Mouse (Mus musculus) mammary gland, adult 2 months (tissue): ENCODE data around the gene Wdr83. TPM values are rescaled to one million over a fixed set of nuclear protein-coding genes. Genes with fewer than 3 reads are reported as not detected.

ENCODE experiments used
- polyA plus RNA-seq: library from polyadenylated mRNA; depleted of rRNA; stranded (reverse); fragments of >200 nt; gene quantifications from 2 replicates; pipeline ENCODE4 v1.2.3, GENCODE M21; 2012; ENCODE audit warnings: low replicate concordance; rRNA removed

The Wdr83 gene
- 25.9 and 27.9 TPM in 2 replicates for polyA plus RNA-seq

DNA sequence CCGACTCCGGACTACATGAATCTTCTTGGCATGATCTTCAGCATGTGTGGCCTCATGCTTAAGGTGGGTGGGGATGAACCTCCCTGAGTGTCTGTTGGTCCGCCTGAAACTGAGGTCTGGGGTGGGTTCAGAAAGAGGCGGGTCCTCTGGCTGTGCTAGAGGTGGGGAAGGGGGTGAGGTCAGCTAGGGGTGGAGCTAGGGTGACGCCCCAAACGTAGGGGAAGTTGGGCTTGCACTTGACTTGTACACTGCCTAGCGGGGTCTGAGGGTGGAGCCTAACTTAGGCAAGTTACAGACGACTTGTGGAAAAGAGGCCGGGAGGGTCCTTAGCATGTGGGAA lies at the start of gene Wdr83:
Wdr83 (minus strand) TSS at position 91 of the 340 bp plus-strand sequence.

GRCm38 (mm10) chr8:85122995-85123394 lies 41.9 kb upstream of the Wdr83 start, which contains the start of gene Zfp791:
Gene Zfp791, minus strand, starts transcription at chr8:85123095.

DNA sequence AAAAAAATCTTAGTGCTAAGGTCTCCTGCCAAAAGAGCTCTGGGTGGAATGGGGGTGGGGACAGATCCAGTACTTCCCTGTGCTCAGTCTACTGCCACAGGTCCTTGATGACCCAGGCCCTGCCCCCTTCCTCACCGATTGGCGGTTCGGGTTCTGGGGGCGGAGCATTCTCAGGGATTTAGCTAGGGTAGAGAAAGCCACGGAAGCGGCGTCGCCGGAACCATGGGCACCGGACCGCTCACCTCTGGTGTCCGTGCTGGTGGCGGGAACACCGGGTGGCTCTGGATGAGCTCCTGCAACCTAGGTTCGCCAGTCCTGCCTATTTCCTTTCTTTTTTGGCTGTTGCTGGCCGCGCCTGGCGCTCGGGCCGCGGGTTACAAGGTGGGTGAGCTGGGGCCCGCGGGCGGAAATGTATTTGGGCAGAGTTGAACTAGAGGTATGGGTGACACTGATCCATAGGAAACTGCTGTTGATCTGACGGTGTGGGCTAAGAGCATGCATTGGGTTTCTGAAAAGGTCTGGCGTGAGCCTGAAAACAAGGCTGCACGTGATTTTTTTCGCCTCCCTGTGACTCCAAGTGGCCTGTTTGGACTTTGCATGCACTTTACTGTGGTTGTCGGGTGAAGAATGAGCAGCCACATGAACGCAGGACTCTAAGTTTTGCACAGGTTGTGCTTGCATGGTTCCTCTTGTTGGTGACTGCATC lies 2.2 kb upstream of the Wdr83 start, which contains the start of gene Man2b1:
Man2b1 (plus strand) TSS at position 163 of the 706 bp plus-strand sequence.

GRCm38 (mm10) chr8:85080532-85081215 lies 432 bp downstream of the Wdr83 start, which contains the start of gene Wdr83os:
Gene Wdr83os, plus strand, starts transcription at chr8:85080740.

GRCm38 (mm10) chr8:85071514-85072281 lies 9.4 kb downstream of the Wdr83 start, which contains the start of gene Dhps:
Gene Dhps, plus strand, starts transcription at chr8:85071757.

GRCm38 (mm10) chr8:85067982-85068381 lies 13.1 kb downstream of the Wdr83 start, which contains the start of gene Gm5741:
Gene Gm5741, minus strand, starts transcription at chr8:85067982.

GRCm38 (mm10) chr8:85059879-85060616 lies 21.1 kb downstream of the Wdr83 start, which contains the start of gene Fbxw9:
Gene Fbxw9, plus strand, starts transcription at chr8:85060055.

DNA sequence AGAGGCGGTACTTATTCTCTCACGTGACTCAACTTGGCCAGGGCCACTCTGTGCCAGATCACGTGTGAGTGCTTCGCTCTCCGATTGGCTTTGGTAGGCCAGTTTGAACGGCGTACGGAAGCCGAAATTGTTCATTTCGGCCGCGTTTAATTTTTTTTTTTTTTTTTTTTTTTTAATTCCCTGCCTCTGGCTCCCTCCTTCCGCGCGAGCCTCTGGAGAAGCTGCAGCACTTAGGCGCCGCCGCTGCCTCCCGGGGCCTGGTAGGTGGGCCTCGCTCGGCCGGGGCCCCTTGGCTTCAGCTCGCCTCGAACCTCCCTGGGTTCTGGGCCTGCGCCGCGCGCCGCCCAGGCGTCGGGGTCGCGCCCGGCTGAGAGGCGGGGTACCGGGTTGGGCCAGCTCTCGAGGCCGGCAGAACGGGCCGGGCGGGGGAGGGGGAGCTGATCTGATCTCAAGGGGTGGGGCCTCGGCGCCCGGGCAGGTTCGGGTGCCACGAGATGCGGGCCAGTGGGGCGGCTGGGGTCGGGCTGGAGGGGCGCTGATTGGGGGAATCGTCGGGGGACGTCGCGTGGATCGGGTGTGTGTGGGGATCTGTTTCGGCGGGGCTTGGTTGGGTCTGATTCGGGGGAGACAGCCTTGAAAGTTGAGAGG lies 44.3 kb downstream of the Wdr83 start, which contains the start of gene Tnpo2:
Tnpo2 (plus strand) TSS at position 198 of the 648 bp plus-strand sequence.

DNA sequence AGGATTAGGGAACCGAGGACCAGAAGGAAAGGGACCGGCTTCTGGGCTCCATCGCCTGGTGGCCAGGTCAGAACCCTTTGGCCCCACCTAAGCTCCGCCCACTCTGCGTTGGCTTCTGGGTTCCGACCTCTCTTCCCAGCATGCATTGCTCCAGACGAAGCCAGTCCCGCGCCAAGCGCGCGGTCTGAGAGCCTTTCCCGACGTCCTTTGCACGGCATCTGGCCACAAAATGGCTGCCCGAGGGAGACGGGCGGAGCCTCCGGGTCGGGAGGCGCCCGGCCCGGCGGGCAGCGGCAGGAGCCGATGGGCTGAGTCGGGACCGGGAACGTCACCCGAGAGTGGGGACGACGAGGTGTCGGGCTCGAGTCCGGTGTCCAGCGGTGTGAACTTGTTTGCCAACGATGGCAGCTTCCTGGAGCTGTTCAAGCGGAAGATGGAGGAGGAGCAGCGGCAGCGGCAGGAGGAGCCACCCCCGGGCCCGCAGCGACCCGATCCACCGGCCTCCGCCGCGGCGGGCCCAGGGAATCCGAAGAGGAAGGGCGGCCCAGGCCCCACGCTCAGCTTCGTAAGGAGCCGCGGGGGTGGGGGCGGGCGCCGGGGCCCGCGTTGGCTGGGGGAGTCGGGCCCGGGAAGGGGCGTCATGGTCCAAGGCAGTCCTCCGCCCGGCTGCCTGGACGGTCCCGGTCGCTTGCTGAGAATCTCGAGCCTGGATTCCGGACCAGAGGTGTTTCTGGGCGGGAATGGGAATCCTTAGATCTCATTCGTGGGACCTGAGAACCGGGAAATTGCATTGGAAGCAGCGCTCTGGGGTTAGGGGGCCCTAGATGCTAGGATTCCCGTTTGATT lies 54.2 kb downstream of the Wdr83 start, which contains the start of gene Trir:
Trir (plus strand) TSS at position 154 of the 846 bp plus-strand sequence.

GRCm38 (mm10) chr8:85025098-85025932 lies 55.8 kb downstream of the Wdr83 start, which contains the start of gene Asna1:
Gene Asna1, minus strand, starts transcription at chr8:85025281.

Other genes starting within 250 kb of the Wdr83 start
- gene Gadd45gip1, start 249.8 kb downstream of the Wdr83 start, polyA plus RNA-seq: 13.8 and 69.9 TPM in 2 replicates
- 82.5 and 118 TPM in 2 replicates for gene Rad23a, start 240.6 kb downstream of the Wdr83 start, polyA plus RNA-seq
- gene Calr, start 234.4 kb downstream of the Wdr83 start, polyA plus RNA-seq: 159 and 214 TPM in 2 replicates
- gene Farsa, start 224.3 kb downstream of the Wdr83 start, polyA plus RNA-seq: 45.3 and 57.4 TPM in 2 replicates
- 0.81 and 0.99 TPM in 2 replicates for gene Syce2, start 209.2 kb downstream of the Wdr83 start, polyA plus RNA-seq
- gene Gcdh, start 187.4 kb downstream of the Wdr83 start, polyA plus RNA-seq: 105 and 190 TPM in 2 replicates
- 0.16 and 0.51 TPM in 2 replicates for gene Klf1, start 179.4 kb downstream of the Wdr83 start, polyA plus RNA-seq
- gene Dnase2a, start 172.7 kb downstream of the Wdr83 start, polyA plus RNA-seq: 41.2 and 44.9 TPM in 2 replicates
- 0.14 and 0.35 TPM in 2 replicates for gene Mast1, start 143.9 kb downstream of the Wdr83 start, polyA plus RNA-seq
- not detected in 2 replicates for gene Rtbdn, start 134.3 kb downstream of the Wdr83 start, polyA plus RNA-seq
- 2.1 TPM in 1 of 2 replicates, not detected in the other for gene Gm49661, start 111.9 kb downstream of the Wdr83 start, polyA plus RNA-seq
- gene Prdx2, start 111.7 kb downstream of the Wdr83 start, polyA plus RNA-seq: 111 and 179 TPM in 2 replicates
- gene Rnaseh2a, start 111.5 kb downstream of the Wdr83 start, polyA plus RNA-seq: 44.4 and 48.4 TPM in 2 replicates
- gene Junb, start 102.6 kb downstream of the Wdr83 start, polyA plus RNA-seq: 50.5 and 206 TPM in 2 replicates
- gene Hook2, start 90.7 kb downstream of the Wdr83 start, polyA plus RNA-seq: 7.7 and 9.8 TPM in 2 replicates
- 0.11 TPM in 1 of 2 replicates, not detected in the other for gene Best2, start 66.8 kb downstream of the Wdr83 start, polyA plus RNA-seq
- gene Asna1, start 56.0 kb downstream of the Wdr83 start, polyA plus RNA-seq: 106 and 148 TPM in 2 replicates
- 44.8 and 82.2 TPM in 2 replicates for gene Trir, start 54.5 kb downstream of the Wdr83 start, polyA plus RNA-seq
- 63.6 and 82.2 TPM in 2 replicates for gene Tnpo2, start 44.4 kb downstream of the Wdr83 start, polyA plus RNA-seq
- 39.5 and 40.0 TPM in 2 replicates for gene Fbxw9, start 21.3 kb downstream of the Wdr83 start, polyA plus RNA-seq
- not detected in 2 replicates for gene Gm5741, start 13.3 kb downstream of the Wdr83 start, polyA plus RNA-seq
- 37.4 and 72.8 TPM in 2 replicates for gene Dhps, start 9.5 kb downstream of the Wdr83 start, polyA plus RNA-seq
- 123 and 209 TPM in 2 replicates for gene Wdr83os, start 566 bp downstream of the Wdr83 start, polyA plus RNA-seq
- gene Man2b1, start 2.0 kb upstream of the Wdr83 start, polyA plus RNA-seq: 95.4 and 120 TPM in 2 replicates
- 0.25 and 0.57 TPM in 2 replicates for gene Zfp791, start 41.8 kb upstream of the Wdr83 start, polyA plus RNA-seq
- gene Cks1brt, start 70.6 kb upstream of the Wdr83 start, polyA plus RNA-seq: not detected in 2 replicates
- gene Olfr371, start 144.7 kb upstream of the Wdr83 start, polyA plus RNA-seq: not detected in 2 replicates
- 8.7 and 12.0 TPM in 2 replicates for gene Orc6, start 218.3 kb upstream of the Wdr83 start, polyA plus RNA-seq
- 8.6 and 25.0 TPM in 2 replicates for gene Vps35, start 218.5 kb upstream of the Wdr83 start, polyA plus RNA-seq